Mouse (Mus musculus): Measurements from ENCODE around the gene AC109138.7. TPM values are rescaled to one million over a fixed set of nuclear protein-coding genes. Genes with fewer than 3 reads are reported as not detected.
A peak's percentile ranks its signal among the peaks of the same experiment; 100 is the strongest.

Gene AC109138.7
- not detected in 2 replicates for polyA plus RNA-seq (2015; fragmentation: Nextera tagmentation; extraction: Ambion mirVana)

DNA sequence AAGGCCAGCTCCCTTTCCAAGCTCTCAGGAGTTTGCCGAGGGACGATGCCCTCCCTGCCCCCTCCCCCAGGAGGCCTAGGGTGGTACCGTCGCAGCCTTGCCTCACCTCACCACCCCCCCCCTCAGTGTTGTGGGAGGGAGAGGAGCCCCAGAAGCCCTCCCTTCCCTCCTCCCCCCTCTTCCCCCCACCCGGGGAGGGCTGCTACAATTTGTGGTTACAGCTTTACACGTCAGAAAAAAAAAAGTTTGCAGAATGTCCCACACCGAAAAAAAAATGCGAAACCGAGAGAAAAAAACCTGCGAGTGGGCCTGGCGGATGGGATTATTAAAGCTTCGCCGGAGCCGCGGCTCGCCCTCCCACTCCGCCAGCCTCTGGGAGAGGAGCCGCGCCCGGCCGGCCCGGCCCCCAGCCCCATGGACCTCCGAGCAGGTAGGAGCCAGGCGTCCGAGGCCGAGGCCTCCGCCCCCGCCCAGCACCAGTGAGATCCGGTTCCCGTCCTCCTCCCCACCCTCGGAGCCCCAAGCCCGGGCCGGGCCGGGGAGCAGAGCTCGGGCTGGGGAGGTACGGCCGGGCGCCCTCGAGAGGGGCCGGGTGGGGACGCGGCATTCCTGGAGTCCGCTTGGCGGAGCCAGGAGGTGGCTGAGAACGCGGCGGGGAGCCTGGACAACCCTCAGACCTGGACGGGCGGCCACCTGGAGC lies at the start of gene AC109138.7, which contains the start of gene Clcf1:
Gene AC109138.7, plus strand, starts transcription at position 287 of the 700 bp plus-strand sequence.
Gene Clcf1, plus strand, starts transcription at position 168 of the 700 bp plus-strand sequence.
- ATAC-seq, result peak; percentile 27; the same call in 1 of the 2 replicates
- Histone ChIP-seq H3K9ac (replicated peaks; ENCODE audit: low read depth, low read length) (peak within 1 kb of the TSS; percentile 30), H3K4me2 (ENCODE audit: low read length) (peak within 1 kb of the TSS; percentile 96), H3K36me3 (ENCODE audit: control insufficient read depth, insufficient read depth) (no peaks in the 10 kb centered on the region), H3K9me3 (ENCODE audit: control insufficient read depth, low read length) (no peaks in the 10 kb centered on the region), H3K4me1 (replicated peaks; ENCODE audit: control insufficient read depth, insufficient read depth, low read length) (peaks cover 17% of the 10 kb centered on the region), H3K4me3 (replicated peaks; ENCODE audit: low read length) (peak within 1 kb of the TSS; percentile 54), H3K27ac (ENCODE audit: low read length) (no peak within 1 kb of the TSS), H3K27me3 (replicated peaks; ENCODE audit: control insufficient read depth, insufficient read depth, low read length) (peaks cover 20% of the 10 kb centered on the region)
- under 1% methylated on average over 49 of the region's 49 CpGs for WGBS

DNA sequence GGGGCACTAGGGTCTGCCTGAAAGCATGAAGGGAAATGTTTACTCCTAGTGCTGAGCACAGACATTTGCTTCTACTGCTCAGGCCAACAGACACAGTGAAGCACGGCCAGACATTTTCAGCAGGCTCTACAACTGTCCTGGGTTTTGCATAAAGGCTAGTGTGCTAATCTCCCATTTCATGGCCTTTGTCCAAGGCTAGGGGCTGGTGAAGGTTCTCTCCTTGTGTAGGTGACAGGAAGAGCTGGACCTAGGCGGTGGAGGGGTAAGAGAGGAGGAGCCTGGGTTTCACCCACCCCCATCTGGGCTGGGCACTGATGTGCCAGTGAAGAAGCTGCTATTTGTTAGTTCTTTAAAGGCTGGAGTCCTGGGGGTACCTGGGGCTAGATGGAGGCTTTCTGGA lies 49.4 kb upstream of the AC109138.7 start:
- Histone ChIP-seq H3K4me2 (ENCODE audit: low read length) (no peak overlapping the region), H3K4me3 (replicated peaks; ENCODE audit: low read length) (no peak overlapping the region), H3K4me1 (replicated peaks; ENCODE audit: control insufficient read depth, insufficient read depth, low read length) (peaks cover 16% of the 10 kb centered on the region), H3K9me3 (ENCODE audit: control insufficient read depth, low read length) (no peaks in the 10 kb centered on the region), H3K9ac (replicated peaks; ENCODE audit: low read depth, low read length) (no peak overlapping the region), H3K27me3 (replicated peaks; ENCODE audit: control insufficient read depth, insufficient read depth, low read length) (no peaks in the 10 kb centered on the region), H3K27ac (ENCODE audit: low read length) (no peak overlapping the region), H3K36me3 (ENCODE audit: control insufficient read depth, insufficient read depth) (no peaks in the 10 kb centered on the region)
- no peak for ATAC-seq
- WGBS, result 71% methylated on average over 2 of the region's 2 CpGs

DNA sequence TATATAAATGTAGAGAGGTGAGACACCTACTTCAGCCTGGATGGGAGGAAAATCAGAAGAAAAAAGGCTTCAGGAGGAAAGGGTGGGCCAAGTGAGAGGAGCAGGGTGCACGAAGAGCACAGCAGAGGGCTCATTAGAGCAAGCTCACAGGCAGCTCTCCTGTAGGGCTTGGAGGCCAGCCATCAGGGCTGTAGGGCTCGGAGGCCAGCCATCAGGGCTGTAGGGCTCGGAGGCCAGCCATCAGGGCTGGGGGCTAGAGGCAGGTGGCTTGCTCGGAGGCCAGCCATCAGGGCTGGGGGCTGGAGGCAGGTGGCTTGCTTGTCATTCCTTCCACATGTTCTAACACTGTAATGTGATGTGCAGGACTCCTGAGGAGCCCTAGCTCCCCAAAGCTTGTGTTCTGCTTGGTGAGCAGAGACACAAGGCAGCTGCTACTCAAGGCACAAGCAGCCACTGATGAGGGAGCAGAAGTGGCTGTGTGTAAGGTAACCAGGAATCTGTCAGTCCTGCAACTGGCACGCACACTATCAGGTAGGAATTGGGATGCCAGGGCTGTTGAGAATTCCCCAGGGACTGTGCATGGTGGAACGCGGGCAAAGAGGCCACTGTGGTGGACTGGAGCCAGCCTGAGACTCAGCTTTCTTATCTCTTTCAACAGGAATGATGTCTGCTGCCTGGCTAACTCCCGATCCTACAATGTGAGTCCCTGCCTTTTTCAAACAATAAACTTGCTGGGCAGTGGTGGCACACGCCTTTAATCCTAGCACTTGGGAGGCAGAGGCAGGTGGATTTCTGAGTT lies 47.3 kb upstream of the AC109138.7 start:
- 75% methylated on average over 9 of the region's 9 CpGs for WGBS

DNA sequence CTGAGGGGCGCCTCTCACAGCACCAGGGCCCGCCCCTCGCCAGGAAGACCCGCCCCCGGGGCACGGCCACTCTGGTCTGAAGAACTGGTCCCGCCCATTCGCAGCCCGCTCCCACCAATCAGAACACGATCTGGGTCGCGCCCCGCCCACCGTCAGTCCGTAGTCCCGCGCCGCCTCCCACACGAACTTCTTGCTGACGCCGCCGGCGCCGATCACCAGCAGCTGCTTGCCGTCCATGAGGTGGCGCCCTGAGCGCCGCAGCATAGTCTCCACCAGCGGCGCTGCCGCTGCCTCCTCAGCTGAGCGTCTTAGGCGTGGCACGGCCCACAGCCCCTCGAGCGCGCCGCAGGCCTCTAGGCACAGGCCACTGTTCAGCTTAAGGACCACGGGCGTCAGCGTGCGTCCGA lies 44.8 kb upstream of the AC109138.7 start:
- ATAC-seq, result peak; percentile 96
- Histone ChIP-seq H3K27me3 (replicated peaks; ENCODE audit: control insufficient read depth, insufficient read depth, low read length) (no peaks in the 10 kb centered on the region), H3K9ac (replicated peaks; ENCODE audit: low read depth, low read length) (peak overlapping the region; percentile 60), H3K27ac (ENCODE audit: low read length) (peak overlapping the region; percentile 83), H3K4me2 (ENCODE audit: low read length) (peak overlapping the region; percentile 61), H3K36me3 (ENCODE audit: control insufficient read depth, insufficient read depth) (no peaks in the 10 kb centered on the region), H3K9me3 (ENCODE audit: control insufficient read depth, low read length) (no peaks in the 10 kb centered on the region), H3K4me1 (replicated peaks; ENCODE audit: control insufficient read depth, insufficient read depth, low read length) (peaks cover 7% of the 10 kb centered on the region), H3K4me3 (replicated peaks; ENCODE audit: low read length) (peak overlapping the region; percentile 44)
- under 1% methylated on average over 43 of the region's 43 CpGs for WGBS

More for the DNA sequence above, 47.3 kb upstream of the AC109138.7 start:
- no peak overlapping the region for H3K4me2 ChIP-seq (ENCODE audit: low read length)
- H3K4me3 ChIP-seq (replicated peaks; ENCODE audit: low read length), result no peak overlapping the region
- no peaks in the 10 kb centered on the region for H3K9me3 ChIP-seq (ENCODE audit: control insufficient read depth, low read length)
- no peak overlapping the region for H3K9ac ChIP-seq (replicated peaks; ENCODE audit: low read depth, low read length)
- H3K27ac ChIP-seq (ENCODE audit: low read length), result no peak overlapping the region
- H3K36me3 ChIP-seq (ENCODE audit: control insufficient read depth, insufficient read depth), result no peaks in the 10 kb centered on the region
- H3K27me3 ChIP-seq (replicated peaks; ENCODE audit: control insufficient read depth, insufficient read depth, low read length), result no peaks in the 10 kb centered on the region
- H3K4me1 ChIP-seq (replicated peaks; ENCODE audit: control insufficient read depth, insufficient read depth, low read length), result peaks cover 21% of the 10 kb centered on the region
- ATAC-seq, result no peak

DNA sequence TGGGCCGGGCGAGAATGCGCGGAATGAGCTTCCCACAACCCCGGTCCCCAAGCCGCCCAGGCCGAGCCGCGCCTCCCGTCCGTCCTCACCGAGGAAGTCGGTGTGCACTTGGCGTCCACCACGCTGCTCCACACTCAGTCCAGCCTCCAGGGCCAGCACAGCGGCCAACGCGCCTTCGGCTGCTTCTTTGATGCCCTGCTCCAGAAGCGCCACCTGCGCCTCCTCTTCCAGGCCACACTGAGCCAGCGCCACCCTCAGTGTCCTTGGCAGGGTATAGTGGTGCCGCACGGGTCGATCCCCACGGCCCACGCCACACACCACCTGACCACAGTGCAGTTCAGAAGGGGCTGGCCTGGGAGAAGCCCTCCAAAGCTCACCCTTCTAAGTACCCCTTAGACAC lies 44.3 kb upstream of the AC109138.7 start:
- peak overlapping the region; percentile 69 for H3K27ac ChIP-seq (ENCODE audit: low read length)
- H3K4me1 ChIP-seq (replicated peaks; ENCODE audit: control insufficient read depth, insufficient read depth, low read length), result peaks cover 7% of the 10 kb centered on the region
- no peaks in the 10 kb centered on the region for H3K36me3 ChIP-seq (ENCODE audit: control insufficient read depth, insufficient read depth)
- H3K27me3 ChIP-seq (replicated peaks; ENCODE audit: control insufficient read depth, insufficient read depth, low read length), result no peaks in the 10 kb centered on the region
- ATAC-seq, result peak; percentile 25; the same call in 1 of the 2 replicates
- no peaks in the 10 kb centered on the region for H3K9me3 ChIP-seq (ENCODE audit: control insufficient read depth, low read length)
- peak overlapping the region; percentile 61 for H3K4me2 ChIP-seq (ENCODE audit: low read length)
- 5% methylated on average over 27 of the region's 27 CpGs for WGBS
- peak overlapping the region; percentile 44 for H3K4me3 ChIP-seq (replicated peaks; ENCODE audit: low read length)
- H3K9ac ChIP-seq (replicated peaks; ENCODE audit: low read depth, low read length), result peak overlapping the region; percentile 60

DNA sequence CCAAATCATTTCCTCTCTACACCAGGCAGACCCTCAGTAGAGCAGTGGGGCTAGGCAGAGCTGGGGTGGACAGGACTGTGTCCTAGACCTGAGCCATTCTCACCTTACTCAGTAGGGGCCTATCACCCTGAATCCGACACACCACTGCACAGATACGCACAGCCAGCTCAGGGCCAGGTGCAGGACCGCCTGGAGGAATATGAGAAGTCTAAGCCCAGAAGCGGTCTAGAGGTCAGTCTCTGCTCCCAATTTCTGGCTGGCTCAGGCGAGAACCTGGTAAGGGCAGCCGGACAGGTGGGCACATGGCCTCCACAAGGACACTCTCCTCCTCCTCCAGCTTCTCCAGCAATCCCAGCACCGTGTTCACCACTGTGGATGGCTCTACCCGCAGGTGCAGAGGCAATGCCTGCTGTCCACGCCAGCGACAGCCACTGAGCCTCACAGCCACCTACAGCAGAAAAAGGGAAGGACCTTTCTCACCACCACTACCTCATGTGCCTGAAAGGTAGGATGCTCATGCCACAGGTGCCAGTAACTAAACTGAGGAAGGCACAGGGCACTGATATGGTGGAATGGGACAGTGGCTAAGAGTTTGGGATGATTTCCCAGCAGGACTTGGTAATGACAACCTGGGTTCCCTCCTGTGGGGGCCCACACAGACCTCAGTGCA lies 43.3 kb upstream of the AC109138.7 start:
- no peak for ATAC-seq
- no peaks in the 10 kb centered on the region for H3K9me3 ChIP-seq (ENCODE audit: control insufficient read depth, low read length)
- WGBS, result 93% methylated on average over 10 of the region's 10 CpGs
- no peaks in the 10 kb centered on the region for H3K27me3 ChIP-seq (replicated peaks; ENCODE audit: control insufficient read depth, insufficient read depth, low read length)
- no peak overlapping the region for H3K4me3 ChIP-seq (replicated peaks; ENCODE audit: low read length)
- peaks cover 15% of the 10 kb centered on the region for H3K4me1 ChIP-seq (replicated peaks; ENCODE audit: control insufficient read depth, insufficient read depth, low read length)
- H3K9ac ChIP-seq (replicated peaks; ENCODE audit: low read depth, low read length), result no peak overlapping the region
- H3K4me2 ChIP-seq (ENCODE audit: low read length), result no peak overlapping the region
- H3K36me3 ChIP-seq (ENCODE audit: control insufficient read depth, insufficient read depth), result no peaks in the 10 kb centered on the region
- H3K27ac ChIP-seq (ENCODE audit: low read length), result no peak overlapping the region

DNA sequence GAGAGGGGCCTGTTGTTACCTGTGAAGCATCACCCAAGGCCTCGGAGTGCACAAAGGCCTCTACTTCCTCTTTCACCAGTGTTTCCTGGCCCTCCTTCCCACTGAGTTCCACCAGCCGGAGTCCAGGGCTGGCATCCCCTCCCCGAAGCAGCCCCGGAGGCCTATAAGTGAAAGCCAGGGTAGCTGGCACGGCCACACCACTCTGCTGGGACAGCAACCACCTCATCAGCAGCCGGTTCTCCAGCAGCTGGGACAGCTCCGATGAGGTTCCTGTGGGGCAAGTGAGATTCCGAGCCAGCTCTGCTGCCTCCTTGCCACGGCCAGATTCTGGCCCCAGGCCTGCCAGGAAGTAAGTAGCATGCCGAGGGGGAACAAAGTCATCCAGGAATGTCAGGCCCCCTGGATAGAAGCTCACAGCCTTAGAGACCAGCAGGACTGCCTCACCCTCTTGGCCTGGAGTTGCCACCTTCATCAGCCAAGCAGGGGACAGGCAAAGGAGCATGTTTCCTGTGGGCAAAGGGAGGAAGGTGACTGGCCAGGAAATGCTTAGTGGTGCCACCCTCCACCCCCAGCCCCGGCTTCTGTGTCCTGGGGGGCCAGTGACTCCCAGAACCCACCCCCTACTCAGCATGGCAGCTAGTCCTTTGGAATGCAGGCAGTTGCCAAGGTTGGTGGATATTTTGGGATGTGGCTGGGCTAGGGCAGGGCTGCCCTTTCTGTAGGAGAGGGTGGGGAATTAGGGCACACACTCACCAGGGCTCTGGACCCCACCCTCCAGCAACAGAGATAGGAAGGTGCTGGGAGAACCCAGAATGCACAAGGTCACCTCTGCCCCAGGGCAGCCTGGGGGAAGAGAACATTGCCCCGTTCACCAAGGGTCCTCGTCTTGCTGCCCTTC lies 42.5 kb upstream of the AC109138.7 start:
- Histone ChIP-seq H3K27ac (ENCODE audit: low read length) (no peak overlapping the region), H3K9ac (replicated peaks; ENCODE audit: low read depth, low read length) (0 out of 2 replicates have a peak overlapping the region, but pooled peaks have one; percentile 12), H3K4me2 (ENCODE audit: low read length) (no peak overlapping the region), H3K36me3 (ENCODE audit: control insufficient read depth, insufficient read depth) (no peaks in the 10 kb centered on the region), H3K4me3 (replicated peaks; ENCODE audit: low read length) (no peak overlapping the region), H3K4me1 (replicated peaks; ENCODE audit: control insufficient read depth, insufficient read depth, low read length) (peaks cover 15% of the 10 kb centered on the region), H3K9me3 (ENCODE audit: control insufficient read depth, low read length) (no peaks in the 10 kb centered on the region), H3K27me3 (replicated peaks; ENCODE audit: control insufficient read depth, insufficient read depth, low read length) (no peaks in the 10 kb centered on the region)
- no peak for ATAC-seq
- 80% methylated on average over 13 of the region's 13 CpGs for WGBS

DNA sequence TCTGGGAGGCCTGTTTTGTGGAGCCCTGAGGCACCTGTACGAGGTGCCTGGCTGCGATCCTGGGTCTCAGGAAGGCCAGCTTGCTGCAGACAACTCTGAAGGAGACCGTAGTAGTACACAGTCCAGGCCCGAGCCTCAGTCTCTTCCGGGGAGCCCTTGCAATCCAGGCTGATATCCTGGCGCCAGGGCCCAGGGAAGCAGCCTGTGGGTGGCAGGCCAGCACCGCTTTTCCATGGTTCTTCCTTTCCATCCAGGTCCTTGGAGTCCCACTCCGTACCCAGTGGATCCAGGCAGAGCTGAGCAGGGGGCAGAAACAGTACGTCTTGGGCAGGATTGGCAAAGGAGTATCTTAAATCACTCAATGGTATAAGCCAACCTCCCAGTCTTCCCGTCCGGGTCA lies 41.2 kb upstream of the AC109138.7 start:
- 61% methylated on average over 11 of the region's 11 CpGs for WGBS

More for the DNA sequence above, 41.2 kb upstream of the AC109138.7 start:
- Histone ChIP-seq H3K4me3 (replicated peaks; ENCODE audit: low read length) (no peak overlapping the region), H3K4me1 (replicated peaks; ENCODE audit: control insufficient read depth, insufficient read depth, low read length) (peaks cover 15% of the 10 kb centered on the region), H3K27ac (ENCODE audit: low read length) (no peak overlapping the region), H3K9ac (replicated peaks; ENCODE audit: low read depth, low read length) (no peak overlapping the region), H3K36me3 (ENCODE audit: control insufficient read depth, insufficient read depth) (no peaks in the 10 kb centered on the region), H3K9me3 (ENCODE audit: control insufficient read depth, low read length) (no peaks in the 10 kb centered on the region), H3K4me2 (ENCODE audit: low read length) (no peak overlapping the region), H3K27me3 (replicated peaks; ENCODE audit: control insufficient read depth, insufficient read depth, low read length) (no peaks in the 10 kb centered on the region)
- no peak for ATAC-seq
